Mouse (Mus musculus): ENCODE results near the gene Mndal. TPM values are rescaled to one million over a fixed set of nuclear protein-coding genes. Genes with fewer than 3 reads are reported as not detected.
"Not testable (repeated sequence)": the region's sequence is repeated elsewhere in the genome, so short reads cannot be mapped to it uniquely, and the experiment has no call there.

Mndal gene
- polyA plus RNA-seq, 1 experiment from 2014 or later: 1.8 TPM

DNA sequence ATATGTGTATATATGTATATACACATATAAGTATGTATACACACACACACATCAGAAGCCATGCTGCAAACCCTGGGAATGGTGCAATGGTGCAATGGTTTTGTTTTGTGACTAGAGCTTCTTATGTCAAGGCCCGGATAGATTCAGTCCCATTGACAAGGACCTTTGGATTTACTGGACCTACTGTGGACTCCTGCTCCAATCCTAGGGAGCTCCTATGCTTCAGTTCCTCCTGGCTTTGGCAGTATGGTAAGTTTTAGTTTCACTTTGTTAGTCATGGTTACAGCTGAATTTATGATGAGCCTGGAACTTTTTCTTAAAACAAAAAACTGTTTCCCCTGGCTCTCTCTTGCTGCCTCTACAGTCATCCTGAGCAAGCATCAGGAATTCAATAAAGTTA lies 65.2 kb downstream of the Mndal start:
- H3K4me2 ChIP-seq; H3K27me3 ChIP-seq (replicated peaks; ENCODE audit: control insufficient read depth, insufficient read depth, low read length); H3K9ac ChIP-seq (ENCODE audit: low read depth, low read length); H3K27ac ChIP-seq (ENCODE audit: low read depth, low read length); H3K4me1 ChIP-seq (replicated peaks; ENCODE audit: control insufficient read depth, insufficient read depth, low read length); H3K9me3 ChIP-seq (ENCODE audit: control insufficient read depth, low read length); H3K36me3 ChIP-seq (ENCODE audit: control insufficient read depth, insufficient read depth, low read length); DNase-seq (ENCODE audit: low spot score); H3K4me3 ChIP-seq (ENCODE audit: low read depth, low read length); ATAC-seq (replicated peaks; ENCODE audit: low FRiP score): not testable (repeated sequence)
- WGBS: 75% methylated on average over 1 of the region's 1 CpGs

DNA sequence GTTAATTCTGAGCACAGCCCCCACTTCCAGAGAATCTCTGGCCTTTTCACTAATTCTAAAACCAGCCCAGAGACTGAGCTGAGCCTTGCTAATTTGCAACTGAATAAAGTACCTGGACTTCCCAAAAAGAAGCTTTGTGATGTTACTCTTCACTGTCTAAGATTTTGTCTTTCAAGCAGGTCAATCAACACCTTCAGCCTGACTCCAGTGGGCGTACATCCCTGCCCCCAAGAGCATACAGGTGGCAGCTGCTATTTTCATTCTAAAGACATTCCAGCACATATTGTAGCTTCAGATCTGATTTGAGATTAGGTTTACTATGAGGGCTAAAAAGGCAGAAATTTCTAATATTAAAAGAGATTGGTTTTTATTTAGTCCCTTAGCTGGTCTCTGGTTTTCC lies 73.7 kb downstream of the Mndal start:
- WGBS: 92% methylated on average over 1 of the region's 1 CpGs
- not testable (repeated sequence) for H3K4me3 ChIP-seq (ENCODE audit: low read depth, low read length); H3K4me1 ChIP-seq (replicated peaks; ENCODE audit: control insufficient read depth, insufficient read depth, low read length); ATAC-seq (replicated peaks; ENCODE audit: low FRiP score); H3K27me3 ChIP-seq (replicated peaks; ENCODE audit: control insufficient read depth, insufficient read depth, low read length); H3K27ac ChIP-seq (ENCODE audit: low read depth, low read length); H3K4me2 ChIP-seq; H3K9ac ChIP-seq (ENCODE audit: low read depth, low read length); H3K9me3 ChIP-seq (ENCODE audit: control insufficient read depth, low read length); DNase-seq (ENCODE audit: low spot score); H3K36me3 ChIP-seq (ENCODE audit: control insufficient read depth, insufficient read depth, low read length)

DNA sequence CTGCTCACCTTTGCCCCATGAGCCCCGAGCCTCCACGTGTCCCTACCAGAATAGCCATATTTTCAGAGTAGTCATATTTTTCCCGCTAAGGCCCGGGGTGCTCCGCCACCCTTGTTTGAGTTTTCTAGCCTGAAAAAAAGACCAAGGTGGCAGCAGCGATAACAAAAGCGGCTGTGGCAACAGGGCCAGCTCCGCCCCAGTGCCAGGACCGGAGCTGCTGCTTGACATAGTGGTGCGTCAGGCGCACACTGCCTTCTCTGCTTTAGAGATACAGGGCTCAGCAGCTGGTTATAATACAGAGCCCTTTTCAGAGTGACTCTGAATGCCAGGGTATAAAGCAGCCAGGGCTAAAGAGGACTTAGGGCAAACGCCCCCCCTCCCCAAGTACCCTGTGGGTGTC lies 75.8 kb downstream of the Mndal start:
- no peak overlapping the region for H3K27ac ChIP-seq (ENCODE audit: low read depth, low read length)
- H3K27me3 ChIP-seq (replicated peaks; ENCODE audit: control insufficient read depth, insufficient read depth, low read length): no peaks in the 10 kb centered on the region
- no peaks in the 10 kb centered on the region for H3K9me3 ChIP-seq (ENCODE audit: control insufficient read depth, low read length)
- H3K36me3 ChIP-seq (ENCODE audit: control insufficient read depth, insufficient read depth, low read length): no peaks in the 10 kb centered on the region
- DNase-seq (ENCODE audit: low spot score) (no peak), ATAC-seq (replicated peaks; ENCODE audit: low FRiP score) (peak; percentile 91)
- H3K4me3 ChIP-seq (ENCODE audit: low read depth, low read length): no peak overlapping the region
- 72% methylated on average over 12 of the region's 12 CpGs for WGBS
- H3K9ac ChIP-seq (ENCODE audit: low read depth, low read length): no peak overlapping the region
- no peaks in the 10 kb centered on the region for H3K4me1 ChIP-seq (replicated peaks; ENCODE audit: control insufficient read depth, insufficient read depth, low read length)
- no peak overlapping the region for H3K4me2 ChIP-seq

DNA sequence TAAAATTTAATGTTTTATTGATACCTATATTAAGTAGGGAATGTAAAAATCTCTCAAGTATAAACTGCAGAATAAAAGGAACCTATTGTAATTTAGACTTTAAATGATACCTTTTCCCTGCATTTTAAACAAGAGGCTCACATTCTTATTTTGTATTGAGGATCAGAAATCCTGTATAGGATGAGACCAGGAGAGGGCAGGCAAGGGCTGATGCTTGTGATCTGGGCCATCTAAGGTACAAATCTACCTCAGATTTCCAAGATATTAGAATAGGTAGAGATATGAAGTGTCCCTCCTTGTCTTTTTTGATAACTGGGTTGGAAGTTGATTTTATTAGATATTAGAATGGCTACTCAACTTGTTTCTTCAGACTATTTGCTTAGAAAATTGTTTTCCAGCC lies 88.6 kb downstream of the Mndal start:
- H3K9me3 ChIP-seq (ENCODE audit: control insufficient read depth, low read length); DNase-seq (ENCODE audit: low spot score); H3K36me3 ChIP-seq (ENCODE audit: control insufficient read depth, insufficient read depth, low read length); H3K27ac ChIP-seq (ENCODE audit: low read depth, low read length); H3K4me1 ChIP-seq (replicated peaks; ENCODE audit: control insufficient read depth, insufficient read depth, low read length); H3K9ac ChIP-seq (ENCODE audit: low read depth, low read length); H3K27me3 ChIP-seq (replicated peaks; ENCODE audit: control insufficient read depth, insufficient read depth, low read length); H3K4me2 ChIP-seq; ATAC-seq (replicated peaks; ENCODE audit: low FRiP score); H3K4me3 ChIP-seq (ENCODE audit: low read depth, low read length): not testable (repeated sequence)

DNA sequence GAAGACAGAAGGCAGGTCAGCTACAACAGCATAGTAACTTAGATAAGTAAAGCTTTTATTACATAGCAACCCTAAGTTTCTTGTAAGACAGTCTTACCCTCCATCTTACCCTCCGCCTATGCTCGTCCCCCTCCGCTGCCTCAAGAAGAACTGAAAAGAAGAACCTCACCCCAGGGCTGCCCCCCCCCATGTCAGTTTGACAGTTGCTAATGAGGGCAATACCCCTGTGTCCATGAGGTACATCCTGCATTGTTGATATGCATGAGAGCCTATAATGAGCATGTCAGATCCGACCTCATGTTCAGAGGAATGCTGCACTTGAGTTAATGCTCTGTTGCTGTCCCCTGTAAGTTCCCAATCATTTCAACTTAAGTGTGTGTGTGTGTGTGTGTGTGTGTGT lies 89.4 kb downstream of the Mndal start:
- not testable (repeated sequence) for ATAC-seq (replicated peaks; ENCODE audit: low FRiP score); DNase-seq (ENCODE audit: low spot score); H3K9me3 ChIP-seq (ENCODE audit: control insufficient read depth, low read length); H3K27me3 ChIP-seq (replicated peaks; ENCODE audit: control insufficient read depth, insufficient read depth, low read length); H3K9ac ChIP-seq (ENCODE audit: low read depth, low read length); H3K27ac ChIP-seq (ENCODE audit: low read depth, low read length); H3K4me1 ChIP-seq (replicated peaks; ENCODE audit: control insufficient read depth, insufficient read depth, low read length); H3K4me2 ChIP-seq; H3K4me3 ChIP-seq (ENCODE audit: low read depth, low read length); H3K36me3 ChIP-seq (ENCODE audit: control insufficient read depth, insufficient read depth, low read length)
- 65% methylated on average over 4 of the region's 4 CpGs for WGBS

DNA sequence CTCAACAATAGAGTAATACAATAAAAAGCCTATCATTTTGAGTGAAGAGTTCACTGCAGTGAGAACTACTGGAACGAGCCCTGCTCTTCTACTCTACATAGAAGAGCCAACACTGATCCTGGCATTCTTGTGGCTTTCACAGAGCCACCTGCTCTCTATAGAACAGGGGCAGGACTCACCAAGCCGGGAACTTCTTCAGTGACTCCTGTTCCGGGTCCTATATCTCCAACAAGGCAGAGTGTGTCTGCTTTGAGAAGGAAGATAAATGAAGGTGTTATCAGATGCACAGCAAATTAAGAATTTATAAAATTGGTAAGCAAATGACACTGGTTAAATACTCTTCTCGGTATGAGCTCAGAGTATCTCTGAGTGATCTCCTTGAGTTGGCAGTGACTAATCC lies 96.1 kb downstream of the Mndal start:
- WGBS: 65% methylated on average over 4 of the region's 4 CpGs
- not testable (repeated sequence) for H3K4me1 ChIP-seq (replicated peaks; ENCODE audit: control insufficient read depth, insufficient read depth, low read length); DNase-seq (ENCODE audit: low spot score); H3K9me3 ChIP-seq (ENCODE audit: control insufficient read depth, low read length); H3K4me3 ChIP-seq (ENCODE audit: low read depth, low read length); ATAC-seq (replicated peaks; ENCODE audit: low FRiP score); H3K36me3 ChIP-seq (ENCODE audit: control insufficient read depth, insufficient read depth, low read length); H3K4me2 ChIP-seq; H3K27me3 ChIP-seq (replicated peaks; ENCODE audit: control insufficient read depth, insufficient read depth, low read length); H3K9ac ChIP-seq (ENCODE audit: low read depth, low read length); H3K27ac ChIP-seq (ENCODE audit: low read depth, low read length)

DNA sequence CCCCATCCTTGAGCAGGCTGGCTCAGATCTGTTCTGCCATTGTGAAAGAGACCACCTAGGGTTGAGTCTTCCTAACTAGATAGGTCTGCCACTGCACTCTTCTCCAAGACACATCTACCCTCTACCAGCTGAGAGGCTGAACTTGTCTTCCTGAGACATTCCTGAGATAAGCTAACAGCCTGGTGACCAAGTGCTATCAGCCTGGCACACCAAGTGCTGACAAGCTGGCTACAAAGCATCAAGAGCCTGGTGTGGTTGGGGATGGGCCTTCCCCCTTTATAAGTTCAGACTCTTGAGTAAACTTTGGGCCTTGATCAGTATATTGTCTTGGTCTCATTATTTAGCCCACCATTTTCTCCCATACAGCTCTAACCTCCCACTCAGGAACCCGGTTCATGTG lies 97.5 kb downstream of the Mndal start:
- Histone ChIP-seq H3K4me1 (replicated peaks; ENCODE audit: control insufficient read depth, insufficient read depth, low read length) (no peaks in the 10 kb centered on the region), H3K9me3 (ENCODE audit: control insufficient read depth, low read length) (no peaks in the 10 kb centered on the region), H3K4me2 (no peak overlapping the region), H3K36me3 (ENCODE audit: control insufficient read depth, insufficient read depth, low read length) (no peaks in the 10 kb centered on the region), H3K9ac (ENCODE audit: low read depth, low read length) (no peak overlapping the region), H3K27ac (ENCODE audit: low read depth, low read length) (no peak overlapping the region), H3K27me3 (replicated peaks; ENCODE audit: control insufficient read depth, insufficient read depth, low read length) (no peaks in the 10 kb centered on the region), H3K4me3 (ENCODE audit: low read depth, low read length) (no peak overlapping the region)
- ATAC-seq (replicated peaks; ENCODE audit: low FRiP score) (peak; percentile 97), DNase-seq (ENCODE audit: low spot score) (no peak)
- 79% methylated on average over 1 of the region's 1 CpGs for WGBS

DNA sequence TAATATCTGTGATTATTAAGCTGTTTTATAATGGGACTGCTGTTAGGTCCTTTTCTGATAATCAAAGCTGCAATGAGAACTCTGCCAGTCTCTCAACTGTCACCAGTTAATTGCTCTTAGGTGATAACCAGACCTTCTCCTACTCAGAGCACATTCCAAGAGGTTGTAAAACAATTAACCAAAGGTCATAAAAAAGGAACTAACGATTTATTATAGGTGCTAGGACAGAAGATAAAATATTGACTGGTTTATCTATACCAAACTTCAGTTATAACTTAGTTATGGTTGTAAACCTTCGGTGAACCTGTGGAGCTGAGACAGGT lies 120.8 kb downstream of the Mndal start:
- not testable (repeated sequence) for ATAC-seq (replicated peaks; ENCODE audit: low FRiP score); H3K36me3 ChIP-seq (ENCODE audit: control insufficient read depth, insufficient read depth, low read length); H3K27ac ChIP-seq (ENCODE audit: low read depth, low read length); H3K4me2 ChIP-seq; H3K4me3 ChIP-seq (ENCODE audit: low read depth, low read length); H3K9me3 ChIP-seq (ENCODE audit: control insufficient read depth, low read length); H3K27me3 ChIP-seq (replicated peaks; ENCODE audit: control insufficient read depth, insufficient read depth, low read length); H3K9ac ChIP-seq (ENCODE audit: low read depth, low read length); DNase-seq (ENCODE audit: low spot score); H3K4me1 ChIP-seq (replicated peaks; ENCODE audit: control insufficient read depth, insufficient read depth, low read length)
- WGBS: 45% methylated on average over 2 of the region's 2 CpGs

DNA sequence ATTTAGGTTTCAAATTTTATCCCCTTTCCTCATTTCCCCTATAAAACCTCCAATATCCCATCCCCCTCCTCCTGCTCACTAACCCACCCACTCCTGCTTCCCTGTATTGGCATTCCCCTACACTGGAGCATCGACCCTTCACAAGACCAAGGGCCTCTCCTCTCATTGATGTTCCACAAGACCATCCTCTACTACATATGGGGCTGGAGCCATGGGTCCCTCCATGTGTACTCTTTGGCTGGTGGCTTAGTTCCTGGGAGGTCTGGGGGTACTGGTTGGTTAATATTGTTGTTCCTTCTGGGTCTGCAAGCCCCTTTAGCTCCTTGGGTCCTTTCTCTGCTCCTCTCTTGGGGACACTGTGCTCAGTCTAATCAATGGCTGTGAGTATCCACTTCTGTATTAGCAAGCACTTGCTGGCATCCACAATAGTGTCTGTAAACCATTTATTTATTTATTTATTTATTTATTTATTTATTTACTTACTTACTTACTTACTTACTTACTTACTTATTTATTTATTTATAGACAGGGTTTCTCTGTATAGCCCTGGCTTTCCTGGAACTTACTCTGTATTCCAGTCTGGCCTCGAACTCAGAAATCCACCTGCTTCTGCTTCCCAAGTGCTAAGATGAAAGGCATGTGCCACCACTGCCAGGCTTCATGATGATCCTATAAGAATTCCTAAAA lies 121.4 kb downstream of the Mndal start:
- not testable (repeated sequence) for H3K4me3 ChIP-seq (ENCODE audit: low read depth, low read length); H3K4me2 ChIP-seq; H3K27me3 ChIP-seq (replicated peaks; ENCODE audit: control insufficient read depth, insufficient read depth, low read length); H3K27ac ChIP-seq (ENCODE audit: low read depth, low read length); ATAC-seq (replicated peaks; ENCODE audit: low FRiP score); H3K36me3 ChIP-seq (ENCODE audit: control insufficient read depth, insufficient read depth, low read length); H3K9me3 ChIP-seq (ENCODE audit: control insufficient read depth, low read length); DNase-seq (ENCODE audit: low spot score); H3K9ac ChIP-seq (ENCODE audit: low read depth, low read length); H3K4me1 ChIP-seq (replicated peaks; ENCODE audit: control insufficient read depth, insufficient read depth, low read length)
- 66% methylated on average over 2 of the region's 2 CpGs for WGBS
